Mouse (Mus musculus) bone marrow, adult 2 months (tissue): Measurements from ENCODE around the gene Mpst.

ENCODE experiments used
- CTCF ChIP-seq: fragments of 200-500 bp; IDR thresholded peaks from 2 replicates; pipeline ENCODE4 v1.5.1; 2011; ENCODE audit warnings: low read length, control low read depth; ENCODE audit not compliant: control insufficient read depth, insufficient read depth
- POLR2A ChIP-seq: fragments of 200-500 bp; IDR thresholded peaks from 2 replicates; pipeline ENCODE4 v1.6.1; 2011; ENCODE audit warnings: low read depth, mild to moderate bottlenecking, control low read depth, low read length, borderline replicate concordance; ENCODE audit not compliant: control insufficient read depth

- no peak for TF ChIP-seq POLR2A
- TF ChIP-seq CTCF = no peak
Observed at GRCm38 (mm10) chr15:78462981-78463380, 56.8 kb downstream of the Mpst start.
